Comparison of ENCODE assay signal across 22 mouse cellular contexts in the genomic region with DNA sequence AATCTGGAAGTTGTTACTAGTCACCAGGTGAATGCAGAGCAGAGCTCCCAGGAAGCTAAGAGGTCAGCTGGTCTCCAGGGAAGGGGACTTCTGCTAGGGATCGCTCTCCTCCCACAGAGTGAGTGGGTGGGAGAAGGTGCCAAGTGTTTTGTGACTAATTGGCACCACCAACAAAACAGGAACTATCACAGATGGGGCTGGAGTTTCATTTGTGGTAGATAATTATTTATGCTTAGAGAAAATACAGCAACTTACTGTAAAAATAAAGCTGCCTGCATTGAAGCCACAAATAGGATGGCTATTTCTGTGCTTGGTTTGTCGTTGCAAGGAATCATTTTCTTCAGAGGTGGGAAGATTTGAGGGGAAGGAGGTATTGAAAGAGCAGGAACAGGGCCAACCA. TPM values are rescaled to one million over a fixed set of nuclear protein-coding genes. Genes with fewer than 3 reads are reported as not detected.
DNase-seq lines count a peak whose midpoint lies in the region.
"Had no signal": no experiment of that assay in that cellular context is flagged by ENCODE, and none has a peak within 500 bp of the region (broad histone marks: within the 10 kb centered on the region; RNA-seq: fewer than 3 reads in every experiment).

No protein-coding gene starts in this region.

- intact Hi-C loops in left cerebral cortex, postnatal 25 days (cut with DNase I), result loop anchor here (5.0 kb wide), 1 partner anchor 432 kb away; no protein-coding TSS in a partner anchor
- intact Hi-C loops in left cerebral cortex, postnatal 4 days (cut with DNase I), result no loop called here

- peak; percentile 47 for DNase-seq in cerebellum, adult 9-11 months
- no peak for DNase-seq in cerebellum, adult 8-10 months
- DNase-seq in left cerebral cortex, postnatal 25 days (ENCODE audit: low spot score in 2 of 2), result peak; percentile 54 to 67
- DNase-seq in left cerebral cortex, postnatal 4 days, result no peak
- DNase-seq in brain, adult 2 months (ENCODE audit: low read depth, low spot score), result peak; percentile 83
- no peak for DNase-seq in urinary bladder, postnatal 25 days (ENCODE audit: low spot score)
- DNase-seq in kidney, adult 8-10 months, result no peak
- DNase-seq: adrenal gland, adult 2 months; adrenal gland, postnatal 36 days; cerebellum, postnatal 10 days; gastrocnemius, adult 2 months; gastrocnemius, postnatal 36 days; heart, postnatal 10 days; kidney, postnatal 14 days; liver; lung, embryonic 14.5 days; lung, postnatal 14 days; midbrain, embryonic 14.5 days; thymus, postnatal 14 days had no signal

RNA-seq across cellular contexts. Expression of a gene that starts 14.1 kb away (rescaled TPM):
- total RNA-seq in left cerebral cortex, postnatal 25 days (2021), result 10 to 100 TPM; 37.2 to 39.0 TPM
- total RNA-seq in left cerebral cortex, postnatal 4 days (2021), result 1 to 10 TPM; 3.4 to 9.2 TPM
- total RNA-seq: adrenal gland, adult 2 months; adrenal gland, postnatal 36 days; hematopoietic stem cell, adult 5-6 weeks; monocyte, adult 5-6 weeks had no signal

RNA-seq across cellular contexts. Expression of a gene that starts 22.0 kb away (rescaled TPM):
- under 1 TPM in 1 of 2 experiments, not detected in 1; 0.37 TPM for total RNA-seq in left cerebral cortex, postnatal 25 days (2021)
- total RNA-seq in left cerebral cortex, postnatal 4 days (2021), result not detected
- total RNA-seq: hematopoietic stem cell, adult 5-6 weeks; layer of hippocampus, adult 18-20 months; monocyte, adult 5-6 weeks had no signal

RNA-seq across cellular contexts. Expression of a gene that starts 56.2 kb away (rescaled TPM):
- total RNA-seq in left cerebral cortex, postnatal 25 days (2021), result 1 to 10 TPM; 2.3 to 2.7 TPM
- total RNA-seq in left cerebral cortex, postnatal 4 days (2021), result 1 to 10 TPM; 2.5 to 3.8 TPM
- total RNA-seq: gastrocnemius, postnatal 36 days; hematopoietic stem cell, adult 5-6 weeks; monocyte, adult 5-6 weeks had no signal

Comparison
In these comparisons a context has a peak if more than half of its experiments do, and no peak if none do; other contexts are left out.
1. DNase-seq: peak in cerebellum, adult 9-11 months (single experiment), left cerebral cortex, postnatal 25 days (2 of 2) and brain, adult 2 months (single experiment); none in cerebellum, adult 8-10 months (single experiment), left cerebral cortex, postnatal 4 days (single experiment), urinary bladder, postnatal 25 days (single experiment) and kidney, adult 8-10 months (0 of 2).